Mouse (Mus musculus) cerebellum, postnatal 4 days (tissue): ENCODE measurements around the gene Sfxn2.
A peak's percentile ranks its signal among the peaks of the same experiment; 100 is the strongest.

Source experiments
- DNase-seq, 2 experiments: peaks; one replicate each; pipeline ENCODE4 v3.0.0; 2022; ENCODE audit warnings: low spot score in 2 of 2, mixed read lengths in 1 of 2

Sfxn2 gene

GRCm38 (mm10) chr19:46628403-46628802, 55.2 kb downstream of the Sfxn2 start:
- no peak for DNase-seq

DNA sequence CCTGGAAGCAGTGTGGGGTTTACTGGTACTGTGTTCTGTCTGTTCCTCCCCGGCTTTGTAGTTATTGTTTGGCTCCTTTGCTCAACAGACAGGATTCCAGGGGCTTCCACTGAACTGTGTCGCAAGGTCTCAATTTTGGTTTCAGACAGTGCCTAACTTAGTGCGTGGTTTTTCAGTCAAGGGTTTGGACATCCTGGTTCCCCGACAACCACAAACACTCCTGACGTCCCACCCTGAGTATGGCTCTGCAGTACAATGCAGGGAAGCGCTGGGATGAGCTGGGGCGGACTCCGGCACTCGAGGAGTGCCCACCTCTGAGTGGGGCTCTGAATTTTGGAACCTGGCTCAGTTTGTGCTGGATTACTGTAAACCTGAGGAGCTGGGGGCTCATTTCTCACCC, 56.6 kb downstream of the Sfxn2 start:
- DNase-seq: no peak

- no peak for DNase-seq
Observed at GRCm38 (mm10) chr19:46631637-46632036, 58.5 kb downstream of the Sfxn2 start.

- no peak for DNase-seq
Observed at GRCm38 (mm10) chr19:46635766-46636165, 62.6 kb downstream of the Sfxn2 start.

GRCm38 (mm10) chr19:46637598-46637997, 64.4 kb downstream of the Sfxn2 start:
- DNase-seq: no peak

DNA sequence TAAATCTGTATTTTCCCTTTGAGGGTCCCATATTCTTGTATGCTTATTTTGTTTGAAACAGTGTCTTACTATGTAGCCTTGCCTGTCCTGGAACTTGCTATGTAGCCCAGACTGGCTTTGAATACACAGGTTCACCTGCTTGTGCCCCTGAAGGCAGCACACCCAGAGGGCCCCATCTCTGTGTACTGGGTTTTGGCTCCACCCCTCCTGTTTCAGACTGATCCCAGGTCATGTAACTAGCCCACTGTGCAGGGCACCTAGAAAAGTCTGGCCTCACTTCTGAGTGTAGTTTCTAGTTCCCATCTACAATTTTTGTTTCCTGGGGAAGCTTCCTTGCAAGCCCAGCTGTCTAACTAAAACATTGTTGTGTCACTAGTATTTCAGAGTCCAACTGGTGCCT, 65.9 kb downstream of the Sfxn2 start:
- DNase-seq: no peak

DNA sequence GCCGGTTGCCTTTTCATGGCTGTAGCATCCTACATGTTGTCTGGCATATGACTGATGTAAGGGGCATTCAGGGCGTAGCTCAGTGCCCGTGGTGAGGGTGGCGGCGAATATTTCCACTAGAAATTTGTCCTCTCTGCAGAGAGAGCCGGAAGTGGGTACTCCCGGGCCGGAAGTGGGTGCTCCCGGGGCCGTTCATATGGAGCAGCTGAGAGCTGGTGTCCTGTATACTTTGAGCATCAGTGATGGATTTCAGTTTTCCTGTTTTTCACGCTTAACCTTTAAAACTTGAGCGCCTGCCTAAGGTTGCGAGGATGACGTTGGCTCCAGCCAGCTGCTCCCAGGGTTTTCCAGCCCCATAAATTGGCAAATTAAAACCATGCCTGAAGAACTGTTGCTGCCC, 66.3 kb downstream of the Sfxn2 start:
- no peak for DNase-seq

DNA sequence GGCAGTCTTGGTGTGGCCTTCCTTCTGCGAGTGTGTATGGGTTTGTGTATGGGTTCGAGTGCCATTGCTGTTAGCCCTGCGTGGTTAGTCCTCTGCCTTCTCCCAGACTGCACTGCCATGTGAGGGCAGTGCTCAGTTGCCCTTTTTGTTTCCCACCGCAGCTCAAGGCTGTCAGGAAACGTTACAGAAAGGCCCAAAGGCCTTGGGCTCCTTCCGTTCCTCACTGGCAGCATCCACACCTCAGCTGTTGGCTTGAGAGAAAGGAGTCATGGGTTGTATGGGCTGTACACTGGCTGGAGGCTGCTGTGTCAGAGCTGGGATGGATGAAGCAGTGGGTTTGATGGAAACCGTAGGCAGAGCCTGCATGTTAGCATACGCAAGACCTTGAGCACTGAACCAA, 67.6 kb downstream of the Sfxn2 start:
- DNase-seq: no peak

DNA sequence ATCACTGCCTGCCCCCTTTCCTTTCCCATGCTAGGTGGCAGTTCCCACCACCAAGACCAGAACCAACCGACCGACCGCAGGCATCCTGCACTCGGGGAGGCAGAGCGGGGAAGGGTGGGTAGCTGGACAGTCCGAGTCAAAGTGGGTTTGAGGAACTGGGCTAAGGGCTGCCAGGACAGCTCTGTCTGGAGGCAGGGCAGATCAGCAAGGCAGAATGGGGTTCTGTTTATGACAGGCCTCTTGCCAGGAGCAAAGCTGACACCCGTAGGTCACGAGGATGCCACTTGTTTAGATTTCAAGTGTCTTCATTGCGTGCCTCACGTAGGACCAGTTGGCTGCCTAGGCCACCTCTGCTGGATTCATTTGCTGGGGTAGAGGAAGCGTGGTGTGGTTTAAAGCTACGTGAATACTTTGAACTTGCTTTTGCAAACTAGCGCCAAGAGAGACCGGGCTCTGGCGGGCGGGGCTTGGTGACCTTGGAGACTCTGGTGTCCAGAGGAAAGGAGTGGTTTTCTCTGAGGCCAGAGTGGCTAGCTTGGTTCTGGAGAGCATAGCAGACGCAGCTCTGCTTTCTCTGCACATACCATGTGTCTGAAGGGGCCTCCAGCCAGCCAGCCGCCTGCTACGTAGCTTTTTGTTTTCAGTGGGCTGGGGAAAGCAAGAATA, 68.4 kb downstream of the Sfxn2 start:
- peak in 1 of 2 experiments; percentile 21 for DNase-seq

DNA sequence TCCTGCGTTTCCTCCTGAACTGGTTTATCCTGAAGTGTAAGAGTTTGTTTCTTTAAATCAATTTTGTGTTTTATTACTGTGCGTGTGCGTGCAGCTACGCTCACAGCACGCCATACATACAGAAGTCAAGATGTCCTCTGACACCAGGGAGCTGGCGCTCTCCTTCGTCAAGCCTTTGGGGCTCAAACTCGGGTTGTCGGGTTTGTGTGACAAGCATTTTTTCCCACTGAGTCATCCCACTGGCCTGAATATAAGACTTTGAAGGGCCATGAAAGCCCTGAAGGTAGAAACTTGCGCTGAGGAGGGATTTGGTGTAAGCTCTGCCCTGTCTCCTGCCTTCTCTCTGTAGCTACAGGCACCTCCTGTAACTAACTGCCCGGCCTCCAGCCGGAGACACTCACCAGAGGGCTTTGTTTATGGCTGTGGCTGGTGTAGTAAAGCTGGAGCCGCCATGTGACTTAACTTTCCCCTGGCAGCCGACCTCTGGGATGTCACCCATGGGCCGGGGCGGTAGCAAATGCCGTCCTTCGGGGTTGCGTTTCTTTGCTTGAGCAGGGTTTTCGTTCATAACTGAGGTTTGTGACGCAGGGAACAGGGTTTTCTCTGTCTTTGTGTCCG, 69.1 kb downstream of the Sfxn2 start:
- DNase-seq: no peak

- DNase-seq: no peak
Observed at GRCm38 (mm10) chr19:46643236-46643635, 70.1 kb downstream of the Sfxn2 start.

DNA sequence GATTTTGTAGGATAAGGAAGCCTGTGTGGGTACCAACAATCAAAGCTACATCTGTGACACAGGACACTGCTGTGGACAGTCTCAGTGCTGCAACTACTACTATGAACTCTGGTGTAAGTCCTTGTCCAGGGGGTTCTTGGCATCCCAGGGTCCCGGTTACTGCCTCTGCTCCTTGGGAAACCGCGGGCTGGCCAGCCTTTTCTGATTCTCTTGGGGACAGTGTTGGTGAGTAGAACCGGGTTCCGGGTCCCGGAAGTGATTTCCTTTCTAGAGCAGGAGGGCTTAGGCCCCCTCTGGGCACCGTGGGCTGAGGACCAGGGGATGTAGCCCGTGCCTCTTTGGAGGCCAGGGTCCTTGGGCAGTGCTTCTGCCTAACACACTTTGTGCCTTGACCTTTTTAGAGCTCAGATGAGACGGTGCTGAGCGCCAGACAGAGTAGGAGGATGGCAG, 71.2 kb downstream of the Sfxn2 start:
- no peak for DNase-seq

DNA sequence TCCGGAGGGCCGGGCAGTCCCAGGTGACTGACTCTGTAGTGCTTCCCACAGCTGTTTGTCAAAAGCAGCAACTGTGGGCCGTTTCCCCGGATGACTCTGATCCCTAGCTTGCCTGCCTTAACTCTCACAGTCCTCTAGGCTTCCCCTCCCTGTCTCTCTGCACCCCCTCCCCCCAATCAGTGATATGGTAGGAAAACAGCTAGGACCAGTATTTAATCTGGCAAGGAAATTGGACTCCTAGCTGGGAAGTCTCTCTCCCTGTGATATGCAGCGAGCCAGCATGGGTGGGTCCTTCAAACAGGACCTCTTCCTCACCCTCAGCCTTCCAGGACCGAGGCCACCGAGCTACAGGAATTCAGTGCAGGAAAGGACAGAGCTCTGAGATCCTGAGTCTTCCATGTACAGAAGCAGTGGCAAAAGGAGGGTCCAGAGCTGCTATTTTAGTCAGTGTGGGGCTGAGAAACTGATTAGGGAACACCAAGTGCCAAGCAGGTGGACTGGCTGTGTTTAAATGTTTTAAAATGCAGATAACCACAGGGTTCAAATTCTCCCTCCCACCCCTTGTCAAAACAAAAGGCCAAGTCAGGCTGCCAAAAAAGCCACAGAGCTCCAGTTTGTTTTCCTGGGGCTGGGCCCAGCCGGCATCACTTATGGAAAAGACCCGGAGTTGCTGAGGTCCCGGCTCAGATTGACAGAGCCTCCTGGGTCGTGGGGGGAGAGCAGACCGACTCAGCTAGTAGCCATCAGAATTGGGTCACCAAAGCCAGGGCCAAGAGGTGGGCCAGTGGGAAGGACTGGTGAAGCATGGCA, 71.8 kb downstream of the Sfxn2 start:
- peak in 1 of 2 experiments; percentile 24 for DNase-seq

- DNase-seq: no peak
Observed at GRCm38 (mm10) chr19:46646041-46646481, 72.9 kb downstream of the Sfxn2 start.

- DNase-seq: no peak
Observed at GRCm38 (mm10) chr19:46647254-46647653, 74.1 kb downstream of the Sfxn2 start.
